In the genomic region with DNA sequence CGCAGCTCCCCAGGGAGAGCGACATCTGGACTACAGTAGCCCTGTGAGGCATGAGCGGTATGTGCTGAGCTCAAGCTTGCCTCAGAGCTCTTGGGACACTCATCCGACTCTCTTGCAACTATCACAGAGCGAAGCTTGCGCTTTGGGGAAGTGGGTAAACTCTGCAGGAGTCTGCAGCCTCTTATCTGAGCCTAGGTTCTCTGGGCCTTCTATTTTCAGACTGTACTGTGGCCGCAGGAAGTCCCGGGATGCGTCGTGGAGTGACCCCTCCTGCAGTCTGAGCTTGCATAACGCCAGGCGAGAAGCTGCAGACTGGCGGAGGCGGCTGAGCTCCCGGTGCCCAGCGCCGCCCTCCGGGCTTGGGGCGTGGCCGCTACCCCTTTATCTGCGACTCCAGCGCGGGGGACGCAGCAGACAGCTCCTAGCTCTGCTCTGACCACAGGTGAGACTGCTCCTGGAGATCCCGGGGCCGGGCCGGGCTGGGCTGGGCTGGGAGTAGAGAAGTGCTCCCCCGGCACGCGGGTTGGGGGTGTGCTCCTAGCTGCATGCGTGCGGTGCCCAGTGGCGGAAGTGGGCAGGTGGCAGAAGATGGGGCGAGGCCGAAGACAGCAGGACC, we compare ENCODE assay signal across 8 mouse cellular contexts. TPM values are rescaled to one million over a fixed set of nuclear protein-coding genes. Genes with fewer than 3 reads are reported as not detected.
DNase-seq lines count a peak whose midpoint lies in the region; ATAC-seq lines count a peak whose summit lies in the region.

A gene (plus strand): TSS at position 103 of the 616 bp plus-strand sequence.

- H3K36me3 ChIP-seq in megakaryocyte, embryonic 14.5 days (replicated peaks; ENCODE audit: low read length) = peaks cover 25% of the 10 kb centered on the region

- ATAC-seq in inflammation-experienced regulatory T-cells, adult 6 months = peak; percentile 17

- peaks cover 86% of the 10 kb centered on the region for H3K4me1 ChIP-seq in megakaryocyte, embryonic 14.5 days

- H3K4me3 ChIP-seq in megakaryocyte, embryonic 14.5 days (replicated peaks) = peak within 1 kb of the TSS; percentile 96

- intact Hi-C loops in left cerebral cortex, postnatal 14 days (cut with DNase I) = no loop called here

- no peaks in the 10 kb centered on the region for H3K9me3 ChIP-seq in megakaryocyte, embryonic 14.5 days

- H3K27me3 ChIP-seq in megakaryocyte, embryonic 14.5 days (replicated peaks) = peaks cover 14% of the 10 kb centered on the region

- DNase-seq in adrenal gland, adult 8-10 months = peak; percentile 81
- DNase-seq in embryo, embryonic 11 days = peak; percentile 73
- peak; percentile 78 for DNase-seq in gastrocnemius, postnatal 25 days
- peak; percentile 71 to 73 for DNase-seq in left cerebral cortex, postnatal 14 days (ENCODE audit: low spot score in 2 of 2)
- peak; percentile 74 to 85 for DNase-seq in right cerebral cortex, adult 2 months (ENCODE audit: low spot score in 2 of 2)
- DNase-seq in urinary bladder, postnatal 25 days (ENCODE audit: low spot score) = peak; percentile 70

RNA-seq across cellular contexts. Expression of the gene that starts here (rescaled TPM):
- total RNA-seq in adrenal gland, adult 8-10 months (2022) = 10 to 100 TPM; 54.1 to 81.1 (median 71.3) TPM
- 1 to 10 TPM; 2.3 to 4.9 TPM for total RNA-seq in gastrocnemius, postnatal 25 days (2021)
- polyA plus RNA-seq in inflammation-experienced regulatory T-cells, adult 6 months (2017; shearing (Covaris generic)) = 10 to 100 TPM; 22.5 to 35.0 (median 31.7) TPM
- 10 to 100 TPM; 54.6 to 55.8 TPM for total RNA-seq in left cerebral cortex, postnatal 14 days (2021)
- polyA plus RNA-seq in megakaryocyte, embryonic 14.5 days (2012; ENCODE audit: insufficient read depth, low replicate concordance) = 41.9 and 45.9 TPM in 2 replicates

Comparison
In these comparisons a context has a peak if more than half of its experiments do, and no peak if none do; other contexts are left out.
1. Peak in every context shown above with its lines: DNase-seq, ATAC-seq and H3K4me3 ChIP-seq.
2. RNA of the gene that starts here (total RNA-seq): 54.1 to 81.1 TPM in adrenal gland, adult 8-10 months and 54.6 to 55.8 TPM in left cerebral cortex, postnatal 14 days; 2.3 to 4.9 TPM in gastrocnemius, postnatal 25 days; every median in the first group is over 4 times any median in the second.